Mouse (Mus musculus) fibroblast of lung, adult 2 months (primary cell): ENCODE results near the gene Col8a2.

Experiments
- DNase-seq: peaks from one replicate; pipeline ENCODE4 v3.0.0-alpha.2; 2011; ENCODE audit warnings: low read depth

Gene Col8a2

GRCm38 (mm10) chr4:126301584-126302309, 15.2 kb downstream of the Col8a2 start:
- DNase-seq, result no peak

- no peak for DNase-seq
Observed at GRCm38 (mm10) chr4:126303877-126304276, 17.3 kb downstream of the Col8a2 start.

GRCm38 (mm10) chr4:126305428-126305827, 18.8 kb downstream of the Col8a2 start:
- DNase-seq, result no peak

GRCm38 (mm10) chr4:126306058-126306457, 19.5 kb downstream of the Col8a2 start:
- no peak for DNase-seq

GRCm38 (mm10) chr4:126306827-126307226, 20.2 kb downstream of the Col8a2 start:
- DNase-seq, result no peak

GRCm38 (mm10) chr4:126309211-126309921, 22.8 kb downstream of the Col8a2 start:
- no peak for DNase-seq

- DNase-seq, result peak; percentile 51
Observed at GRCm38 (mm10) chr4:126309922-126310309, 23.3 kb downstream of the Col8a2 start.

- DNase-seq, result no peak
Observed at GRCm38 (mm10) chr4:126310344-126310743, 23.8 kb downstream of the Col8a2 start.

- no peak for DNase-seq
Observed at GRCm38 (mm10) chr4:126311566-126312200, 25.1 kb downstream of the Col8a2 start.

GRCm38 (mm10) chr4:126313202-126313601, 26.6 kb downstream of the Col8a2 start:
- DNase-seq, result no peak

- peak; percentile 49 for DNase-seq
Observed at GRCm38 (mm10) chr4:126314393-126314792, 27.8 kb downstream of the Col8a2 start.

GRCm38 (mm10) chr4:126315931-126316330, 29.3 kb downstream of the Col8a2 start:
- no peak for DNase-seq

GRCm38 (mm10) chr4:126316443-126317040, 29.9 kb downstream of the Col8a2 start:
- DNase-seq, result no peak

- no peak for DNase-seq
Observed at GRCm38 (mm10) chr4:126319806-126320205, 33.2 kb downstream of the Col8a2 start.

GRCm38 (mm10) chr4:126321111-126321853, 34.7 kb downstream of the Col8a2 start, which contains the start of gene Adprhl2:
Gene Adprhl2, minus strand, starts transcription at chr4:126321703.
- DNase-seq, result peak; percentile 85

- no peak for DNase-seq
Observed at GRCm38 (mm10) chr4:126321854-126322511, 35.4 kb downstream of the Col8a2 start.

GRCm38 (mm10) chr4:126322646-126323045, 36.1 kb downstream of the Col8a2 start:
- DNase-seq, result no peak

GRCm38 (mm10) chr4:126324861-126325260, 38.3 kb downstream of the Col8a2 start:
- no peak for DNase-seq

- no peak for DNase-seq
Observed at GRCm38 (mm10) chr4:126325281-126325861, 38.8 kb downstream of the Col8a2 start, which contains the start of gene Tekt2. Gene Tekt2, minus strand, starts transcription at chr4:126325688.

GRCm38 (mm10) chr4:126326036-126326435, 39.4 kb downstream of the Col8a2 start:
- no peak for DNase-seq

- no peak for DNase-seq
Observed at GRCm38 (mm10) chr4:126330295-126330694, 43.7 kb downstream of the Col8a2 start.
